Mouse (Mus musculus) frontal cortex, adult (tissue): Measurements from ENCODE around the gene Dcbld1.

Experiments used
- ATAC-seq: cut with Nextera tagmentation; 2 replicates; pipeline ENCODE4 v1.9.2; 2017; ENCODE audit warnings: mild to moderate bottlenecking, moderate library complexity, mixed read lengths; ENCODE audit not compliant: low TSS enrichment

Dcbld1 gene

GRCm38 (mm10) chr10:52302271-52302670 lies 68.9 kb downstream of the Dcbld1 start:
- no peak for ATAC-seq

GRCm38 (mm10) chr10:52304574-52304973 lies 71.2 kb downstream of the Dcbld1 start:
- no peak for ATAC-seq

- ATAC-seq = no peak
Observed at GRCm38 (mm10) chr10:52309196-52309595, 75.8 kb downstream of the Dcbld1 start.

GRCm38 (mm10) chr10:52319506-52320286 lies 86.3 kb downstream of the Dcbld1 start:
- ATAC-seq = no peak

GRCm38 (mm10) chr10:52321918-52322317 lies 88.5 kb downstream of the Dcbld1 start:
- ATAC-seq = no peak

- peak; percentile 73 for ATAC-seq
Observed at GRCm38 (mm10) chr10:52331007-52331406, 97.6 kb downstream of the Dcbld1 start.

GRCm38 (mm10) chr10:52343324-52343723 lies 109.9 kb downstream of the Dcbld1 start:
- ATAC-seq = peak; percentile 63

GRCm38 (mm10) chr10:52353184-52353583 lies 119.8 kb downstream of the Dcbld1 start:
- no peak for ATAC-seq

GRCm38 (mm10) chr10:52358467-52358866 lies 125.0 kb downstream of the Dcbld1 start, which contains the start of gene Gm26741:
Gene Gm26741, plus strand, starts transcription at chr10:52358767.
- ATAC-seq = no peak

GRCm38 (mm10) chr10:52360241-52360735 lies 126.9 kb downstream of the Dcbld1 start:
- peak; percentile 38; the same call in 1 of the 2 replicates for ATAC-seq

- 0 out of 2 replicates have a peak, but pooled peaks have one; percentile 7 for ATAC-seq
Observed at GRCm38 (mm10) chr10:52360862-52361609, 127.6 kb downstream of the Dcbld1 start.

- ATAC-seq = peak; percentile 98
Observed at GRCm38 (mm10) chr10:52368376-52368775, 135.0 kb downstream of the Dcbld1 start.
